Mouse (Mus musculus) heart, postnatal 14 days (tissue): ENCODE results near the gene Nampt. TPM values are rescaled to one million over a fixed set of nuclear protein-coding genes. Genes with fewer than 3 reads are reported as not detected.

Source experiments
- DNase-seq, 2 experiments: peaks; one replicate each; pipeline ENCODE4 v3.0.0; 2021 to 2022
- intact Hi-C: fragments of 180-260 bp; cut with DNase I; formaldehyde crosslinking; loops from one replicate; pipeline ENCODE4 v1.15.1; 2025
- total RNA-seq, 2 experiments: library from RNA; stranded (reverse); gene quantifications; 2 replicates each; pipeline ENCODE4 v1.2.3; 2021

Nampt gene
- total RNA-seq, 2 experiments from 2014 or later: 54.7 to 62.7 TPM

- peak in 1 of 2 experiments; percentile 12 for DNase-seq
- intact Hi-C loops: no loop called here
These were observed 73.9 kb downstream of the Nampt start for GRCm38 (mm10) chr12:32893212-32893611.

- no peak for DNase-seq
- intact Hi-C loops: loop anchor here (5.0 kb wide), 2 partner anchors 74 to 604 kb away; no protein-coding TSS in a partner anchor
These were observed 76.5 kb downstream of the Nampt start for GRCm38 (mm10) chr12:32895806-32896205.

DNA sequence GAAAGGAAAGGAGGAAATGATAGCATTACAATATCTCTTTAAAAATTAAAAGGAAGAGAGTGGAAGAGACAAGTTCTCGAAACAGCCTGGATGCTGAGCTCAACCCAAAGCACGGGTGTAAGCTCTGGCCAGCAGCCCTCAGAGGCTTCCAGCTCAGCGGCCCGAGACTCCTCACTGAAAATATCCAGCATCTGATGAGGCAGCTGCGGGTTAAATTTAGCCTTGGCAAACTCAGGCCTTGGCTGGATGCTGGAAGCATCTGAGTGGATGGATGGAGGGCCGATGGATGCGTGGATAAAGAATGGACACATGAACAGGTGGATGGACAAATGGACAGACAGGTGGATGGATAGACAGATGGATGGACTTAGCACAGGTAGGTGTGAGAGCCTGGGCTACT lies 77.2 kb downstream of the Nampt start:
- intact Hi-C loops: loop anchor here (5.0 kb wide), 2 partner anchors 74 to 604 kb away; no protein-coding TSS in a partner anchor
- peak; percentile 42 to 54 for DNase-seq

DNA sequence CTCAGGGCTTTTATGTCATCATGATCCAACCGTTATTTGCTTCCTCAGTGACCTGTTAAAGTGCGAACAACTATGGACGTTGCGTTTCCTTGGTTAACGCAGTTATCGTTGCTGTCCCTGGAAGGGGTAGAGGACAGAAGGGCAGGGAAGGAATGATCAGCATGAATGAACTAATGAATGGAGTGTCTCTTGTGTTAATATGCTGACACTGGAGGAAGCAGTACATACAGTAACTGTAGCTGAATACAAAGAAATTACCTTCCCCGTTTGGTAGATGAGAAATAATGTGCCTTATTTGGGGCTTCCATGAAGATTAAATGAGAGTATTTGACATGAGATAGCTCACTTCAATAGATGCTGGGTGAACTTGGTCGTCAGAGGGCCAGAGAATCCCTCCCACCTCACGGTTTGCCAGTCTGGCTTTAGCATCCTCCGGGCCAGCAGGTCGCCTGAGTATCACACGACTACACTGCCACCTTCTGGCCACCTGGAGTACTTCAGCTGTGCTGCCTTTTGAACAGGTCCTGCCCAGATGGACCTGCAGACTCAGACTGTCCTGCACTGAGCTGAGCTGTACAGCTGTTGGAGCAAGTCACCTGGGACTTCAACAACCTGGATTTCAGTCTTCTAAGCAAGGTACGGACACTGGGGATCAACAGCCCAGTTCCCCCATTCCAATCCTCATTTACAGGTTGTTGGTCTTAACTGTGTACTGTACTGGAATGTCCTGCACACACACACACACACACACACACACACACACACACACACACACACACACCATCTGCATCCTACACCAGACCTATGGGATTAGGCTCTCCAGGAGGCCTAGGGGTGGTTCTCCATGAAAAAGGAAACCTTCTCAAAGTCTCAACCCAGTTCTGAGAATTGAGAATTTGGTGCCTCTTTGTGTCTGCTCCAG lies 78.1 kb downstream of the Nampt start:
- DNase-seq: peak; percentile 90 to 95
- intact Hi-C loops: loop anchor here (1.0 to 5.0 kb wide), 3 partner anchors 75 to 605 kb away; no protein-coding TSS in a partner anchor

GRCm38 (mm10) chr12:32901005-32901404 lies 81.7 kb downstream of the Nampt start:
- intact Hi-C loops: no loop called here
- DNase-seq: no peak

Other genes with a start within 250 kb of the Nampt start
- 10 to 100 TPM; 87.4 to 88.3 TPM for gene Sypl, start 134.3 kb downstream of the Nampt start, total RNA-seq